Mouse (Mus musculus) heart, postnatal 0 days (tissue): ENCODE results near the gene Ssr4. TPM values are rescaled to one million over a fixed set of nuclear protein-coding genes. Genes with fewer than 3 reads are reported as not detected.
A peak's percentile ranks its signal among the peaks of the same experiment; 100 is the strongest.

Experiments used
- ATAC-seq: fragments of 200-750 bp; cut with Nextera tagmentation; 2 replicates; pipeline ENCODE4 v1.8.0; 2017; ENCODE audit warnings: low read depth, moderate number of reproducible peaks, moderate library complexity; ENCODE audit not compliant: insufficient read depth
- DNase-seq: peaks from one replicate; pipeline ENCODE4 v3.0.0-alpha.2; 2016; ENCODE audit warnings: low spot score
- H3K27ac ChIP-seq: fragments of 300-500 bp; sonication (generic); 2 replicates; pipeline ENCODE4 v1.5.1; 2014; ENCODE audit warnings: low read depth, mild to moderate bottlenecking
- H3K27me3 ChIP-seq: fragments of 300-500 bp; sonication (generic); 2 replicates; pipeline ENCODE4 v1.6.1; 2014; ENCODE audit warnings: low read length, mixed read lengths; ENCODE audit not compliant: control insufficient read depth, insufficient read depth
- H3K36me3 ChIP-seq: fragments of 300-500 bp; sonication (generic); replicated peaks from 2 replicates; pipeline ENCODE4 v1.6.1; 2014; ENCODE audit warnings: low read length, mixed read lengths; ENCODE audit not compliant: control insufficient read depth, insufficient read depth
- H3K4me1 ChIP-seq: fragments of 300-500 bp; sonication (generic); 2 replicates; pipeline ENCODE4 v1.6.1; 2014; ENCODE audit warnings: antibody characterized with exemption; ENCODE audit not compliant: control insufficient read depth, insufficient read depth
- H3K4me2 ChIP-seq: fragments of 300-500 bp; sonication (generic); 2 replicates; pipeline ENCODE4 v1.6.1; 2014; ENCODE audit warnings: low read depth, mild to moderate bottlenecking, low read length, moderate library complexity
- H3K4me3 ChIP-seq: fragments of 300-500 bp; sonication (generic); 2 replicates; pipeline ENCODE4 v1.5.1; 2014; ENCODE audit warnings: low read depth, low read length
- H3K9ac ChIP-seq: fragments of 300-500 bp; sonication (generic); replicated peaks from 2 replicates; pipeline ENCODE4 v1.6.1; 2014; ENCODE audit warnings: low read depth, low read length, mixed read lengths
- H3K9me3 ChIP-seq: fragments of 300-500 bp; sonication (generic); replicated peaks from 2 replicates; pipeline ENCODE4 v1.6.1; 2016; ENCODE audit warnings: low read length; ENCODE audit not compliant: control insufficient read depth
- CTCF ChIP-seq: IDR thresholded peaks from 2 replicates; pipeline ENCODE4 v1.5.1; 2016; ENCODE audit warnings: antibody characterized with exemption, control low read depth, low read depth
- EP300 ChIP-seq: IDR thresholded peaks from 2 replicates; pipeline ENCODE4 v1.6.1; 2016; ENCODE audit warnings: antibody characterized with exemption, low read depth
- WGBS: fragments of 180-500 bp; shearing (Covaris S2); extraction: QIAGEN DNeasy Blood & Tissue Kit; methylation state at CpG from one replicate; pipeline ENCODE4 v1.1.7; 2014; 5-methylcytosine and 5-hydroxymethylcytosine counted together
- polyA plus RNA-seq: library from polyadenylated mRNA; unstranded; fragments of >200 nt; fragmentation: Nextera tagmentation; extraction: Ambion mirVana; gene quantifications from 2 replicates; pipeline ENCODE4 v1.2.1, GENCODE M21; 2015
- total RNA-seq: library from RNA; depleted of rRNA; stranded (reverse); fragments of >200 nt; gene quantifications from 2 replicates; pipeline ENCODE4 v1.2.3, GENCODE M21; 2014; ENCODE audit warnings: low replicate concordance

The Ssr4 gene
- total and polyA plus RNA-seq, 2 experiments from 2014 or later, result 146 to 181 TPM

GRCm38 (mm10) chrX:73815072-73815471 lies 28.2 kb downstream of the Ssr4 start:
- no peak overlapping the region for H3K27ac ChIP-seq
- H3K4me2 ChIP-seq, result peak overlapping the region; percentile 39; the same call in 1 of the 2 replicates
- no peaks in the 10 kb centered on the region for H3K9me3 ChIP-seq
- no peak for TF ChIP-seq CTCF
- TF ChIP-seq EP300, result no peak
- no peak for DNase-seq
- H3K4me1 ChIP-seq, result no peaks in the 10 kb centered on the region
- H3K27me3 ChIP-seq, result no peaks in the 10 kb centered on the region
- H3K36me3 ChIP-seq, result no peaks in the 10 kb centered on the region
- 11% methylated on average over 14 of the region's 14 CpGs for WGBS
- ATAC-seq, result no peak
- no peak overlapping the region; the same call in 1 of the 2 replicates for H3K4me3 ChIP-seq
- H3K9ac ChIP-seq, result no peak overlapping the region

DNA sequence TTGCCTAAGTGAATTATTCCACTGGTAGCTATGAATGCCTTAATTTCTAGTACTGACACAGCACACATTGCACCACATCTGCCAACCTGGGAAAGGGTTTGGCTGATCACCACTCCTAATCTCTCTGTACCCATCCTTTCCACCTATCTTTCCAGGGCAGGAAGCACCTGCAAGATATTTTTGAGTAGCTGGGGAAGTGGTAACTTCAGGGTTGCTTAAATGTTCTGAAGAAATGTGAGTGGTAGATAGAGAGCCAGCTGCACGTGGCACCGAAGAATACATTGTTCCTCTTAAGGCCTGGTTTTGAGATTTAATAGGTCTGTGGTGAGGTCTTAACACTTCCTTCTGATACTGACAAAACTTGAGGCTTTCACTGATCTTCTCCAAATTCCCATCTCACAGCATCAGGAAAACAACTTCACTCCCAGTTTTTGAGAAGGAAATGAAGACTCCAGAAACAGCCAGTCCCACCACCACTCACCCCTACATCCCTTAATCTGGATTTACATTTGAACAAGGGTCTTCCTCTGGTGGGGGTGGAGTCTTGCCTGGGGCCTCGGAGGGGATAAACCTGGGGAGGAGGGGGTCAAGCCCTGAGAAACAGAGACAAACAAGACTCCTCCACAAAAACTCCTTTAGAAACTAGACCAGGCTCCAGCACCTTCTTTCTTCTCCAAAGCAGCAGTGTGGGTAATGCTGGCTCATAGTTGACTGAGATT lies 29.9 kb downstream of the Ssr4 start:
- Histone ChIP-seq H3K9me3 (no peaks in the 10 kb centered on the region), H3K27ac (no peak overlapping the region), H3K4me1 (no peaks in the 10 kb centered on the region), H3K4me3 (no peak overlapping the region), H3K9ac (no peak overlapping the region), H3K36me3 (no peaks in the 10 kb centered on the region), H3K4me2 (no peak overlapping the region), H3K27me3 (no peaks in the 10 kb centered on the region)
- TF ChIP-seq CTCF (no peak), EP300 (no peak)
- ATAC-seq (no peak), DNase-seq (no peak)
- 50% methylated on average over 3 of the region's 3 CpGs for WGBS

DNA sequence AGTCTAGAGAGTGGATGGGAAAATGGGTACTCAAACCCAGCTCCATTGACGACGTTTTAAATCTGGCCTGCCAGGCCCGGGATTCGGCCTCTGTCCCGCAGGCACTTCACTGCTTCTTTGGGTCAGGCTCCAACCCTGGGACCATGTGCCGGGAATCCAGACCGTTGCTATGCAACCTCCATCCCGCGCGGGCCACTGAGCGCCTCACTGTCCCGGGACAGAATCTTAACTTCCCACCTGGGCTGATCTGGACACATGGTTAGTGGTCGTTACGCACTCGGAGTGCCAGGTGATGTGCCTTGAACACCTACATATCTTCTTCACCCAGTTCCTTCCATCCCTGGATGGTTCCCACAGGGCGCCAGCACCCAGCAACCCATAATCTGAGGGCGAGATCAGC lies 36.9 kb downstream of the Ssr4 start:
- no peaks in the 10 kb centered on the region for H3K9me3 ChIP-seq
- DNase-seq (no peak), ATAC-seq (no peak)
- H3K4me2 ChIP-seq, result peak overlapping the region; percentile 90
- no peaks in the 10 kb centered on the region for H3K36me3 ChIP-seq
- no peak overlapping the region for H3K27ac ChIP-seq
- H3K4me3 ChIP-seq, result peak overlapping the region; percentile 62
- H3K4me1 ChIP-seq, result no peaks in the 10 kb centered on the region
- H3K9ac ChIP-seq, result no peak overlapping the region
- WGBS, result 18% methylated on average over 17 of the region's 17 CpGs
- TF ChIP-seq CTCF (no peak), EP300 (no peak)
- peaks cover 18% of the 10 kb centered on the region for H3K27me3 ChIP-seq

- H3K36me3 ChIP-seq, result no peaks in the 10 kb centered on the region
- peak within 1 kb of the TSS; percentile 90 for H3K4me2 ChIP-seq
- DNase-seq (peak; percentile 6), ATAC-seq (peak; percentile 67)
- H3K9ac ChIP-seq, result peak within 1 kb of the TSS; percentile 50
- no peak within 1 kb of the TSS for H3K27ac ChIP-seq
- 13% methylated on average over 76 of the region's 84 CpGs for WGBS
- peaks cover 18% of the 10 kb centered on the region for H3K27me3 ChIP-seq
- no peak for TF ChIP-seq EP300
- no peaks in the 10 kb centered on the region for H3K9me3 ChIP-seq
- peak within 1 kb of the TSS; percentile 62 for H3K4me3 ChIP-seq
- H3K4me1 ChIP-seq, result no peaks in the 10 kb centered on the region
Measured at GRCm38 (mm10) chrX:73824185-73825151, 37.6 kb downstream of the Ssr4 start, which contains the start of gene Pdzd4. Gene Pdzd4, minus strand, starts transcription at chrX:73824969.

- Histone ChIP-seq H3K9me3 (no peaks in the 10 kb centered on the region), H3K27me3 (no peaks in the 10 kb centered on the region), H3K4me2 (no peak overlapping the region), H3K9ac (no peak overlapping the region), H3K4me3 (no peak overlapping the region), H3K36me3 (no peaks in the 10 kb centered on the region), H3K27ac (no peak overlapping the region), H3K4me1 (no peaks in the 10 kb centered on the region)
- DNase-seq, result no peak
- no peak for ATAC-seq
- TF ChIP-seq CTCF, result no peak
- no peak for TF ChIP-seq EP300
- 96% methylated on average over 1 of the region's 1 CpGs for WGBS
Measured at GRCm38 (mm10) chrX:73835731-73836130, 48.9 kb downstream of the Ssr4 start.
